Mouse (Mus musculus): Measurements from ENCODE around the gene Ndufab1.

GRCm38 (mm10) chr7:122108206-122108605 lies 6.5 kb upstream of the Ndufab1 start:
- TF ChIP-seq CTCF (IDR thresholded peaks at IDR 0.05; ENCODE audit: borderline replicate concordance, extremely low read depth, insufficient read depth, insufficient read length) (no peak), POLR2A (IDR thresholded peaks at IDR 0.05; ENCODE audit: borderline replicate concordance, extremely low read depth, insufficient read depth, insufficient read length, poor library complexity, severe bottlenecking) (no peak)

All from brain, embryonic 14.5 days (tissue).